Mouse (Mus musculus) brain, embryonic 14.5 days (tissue): ENCODE measurements around the gene Zfp747. TPM values are rescaled to one million over a fixed set of nuclear protein-coding genes. Genes with fewer than 3 reads are reported as not detected.
A peak's percentile ranks its signal among the peaks of the same experiment; 100 is the strongest.
"Not testable (repeated sequence)": the region's sequence is repeated elsewhere in the genome, so short reads cannot be mapped to it uniquely, and the experiment has no call there.

Source experiments
- DNase-seq: peaks from one replicate; pipeline ENCODE4 v3.0.0-alpha.2; 2011; ENCODE audit warnings: low read depth
- CTCF ChIP-seq: fragments of 200-500 bp; IDR thresholded peaks from 2 replicates; pipeline ENCODE4 v1.5.1; 2012; ENCODE audit warnings: inconsistent platforms, mild to moderate bottlenecking, moderate library complexity, borderline replicate concordance; ENCODE audit not compliant: insufficient read depth, insufficient read length; ENCODE audit errors: extremely low read depth
- POLR2A ChIP-seq: fragments of 200-500 bp; IDR thresholded peaks from 2 replicates; pipeline ENCODE4 v1.6.1; 2012; ENCODE audit warnings: mild to moderate bottlenecking, inconsistent platforms, borderline replicate concordance; ENCODE audit not compliant: poor library complexity, insufficient read depth, insufficient read length, severe bottlenecking; ENCODE audit errors: extremely low read depth
- polyA plus RNA-seq: library from polyadenylated mRNA; depleted of rRNA; stranded (reverse); fragments of >200 nt; gene quantifications from 2 replicates; pipeline ENCODE4 v1.2.3, GENCODE M21; 2012; rRNA removed

Gene Zfp747
- 7.6 and 7.8 TPM in 2 replicates for polyA plus RNA-seq

- peak; percentile 97 for DNase-seq
- peak; percentile 38; the same call in 1 of the 2 replicates for TF ChIP-seq POLR2A
- peak; percentile 67 for TF ChIP-seq CTCF
Measured at GRCm38 (mm10) chr7:127375271-127376245, at the start of gene Zfp747. Gene Zfp747, minus strand, starts transcription at chr7:127376050.

- TF ChIP-seq POLR2A (no peak), CTCF (no peak)
- DNase-seq: no peak
Measured at GRCm38 (mm10) chr7:127425291-127425690, 49.4 kb upstream of the Zfp747 start.

GRCm38 (mm10) chr7:127422247-127422646, 46.4 kb upstream of the Zfp747 start:
- DNase-seq: peak; percentile 80
- TF ChIP-seq CTCF: no peak
- TF ChIP-seq POLR2A: no peak

- DNase-seq: peak; percentile 95
- peak; percentile 81; the same call in 1 of the 2 replicates for TF ChIP-seq POLR2A
- TF ChIP-seq CTCF: peak; percentile 9; the same call in 1 of the 2 replicates
Measured at GRCm38 (mm10) chr7:127421388-127422191, 45.7 kb upstream of the Zfp747 start, which contains the start of gene Zfp688. Gene Zfp688, minus strand, starts transcription at chr7:127422068.

- DNase-seq: no peak
- TF ChIP-seq POLR2A (no peak), CTCF (no peak)
Measured at GRCm38 (mm10) chr7:127411418-127411817, 35.6 kb upstream of the Zfp747 start.

- peak; percentile 94 for DNase-seq
- TF ChIP-seq CTCF (peak; percentile 77), POLR2A (peak; percentile 53; the same call in 1 of the 2 replicates)
Measured at GRCm38 (mm10) chr7:127406002-127406987, 30.4 kb upstream of the Zfp747 start, which contains the start of gene Zfp764. Gene Zfp764, minus strand, starts transcription at chr7:127406822.

- not testable (repeated sequence) for DNase-seq
Measured at GRCm38 (mm10) chr7:127404101-127404500, 28.3 kb upstream of the Zfp747 start.

- no peak for TF ChIP-seq POLR2A
- no peak for TF ChIP-seq CTCF
- no peak for DNase-seq
Measured at GRCm38 (mm10) chr7:127402980-127403379, 27.1 kb upstream of the Zfp747 start.

- no peak for DNase-seq
- no peak for TF ChIP-seq CTCF
- TF ChIP-seq POLR2A: no peak
Measured at GRCm38 (mm10) chr7:127400355-127400754, 24.5 kb upstream of the Zfp747 start.

- TF ChIP-seq POLR2A: no peak
- no peak for TF ChIP-seq CTCF
- DNase-seq: no peak
Measured at GRCm38 (mm10) chr7:127393944-127394333, 18.1 kb upstream of the Zfp747 start.

GRCm38 (mm10) chr7:127393157-127393943, 17.5 kb upstream of the Zfp747 start, which contains the start of gene E430018J23Rik:
Gene E430018J23Rik, minus strand, starts transcription at chr7:127393629.
- DNase-seq: peak; percentile 99
- TF ChIP-seq CTCF (no peak), POLR2A (peak; percentile 45; the same call in 1 of the 2 replicates)

- TF ChIP-seq CTCF (no peak), POLR2A (no peak)
- DNase-seq: no peak
Measured at GRCm38 (mm10) chr7:127392251-127392824, 16.5 kb upstream of the Zfp747 start.
